Mouse (Mus musculus) macrophage (primary cell): ENCODE measurements around the gene Vmn2r29. TPM values are rescaled to one million over a fixed set of nuclear protein-coding genes. Genes with fewer than 3 reads are reported as not detected.
A peak's percentile ranks its signal among the peaks of the same experiment; 100 is the strongest.
"Not testable (repeated sequence)": the region's sequence is repeated elsewhere in the genome, so short reads cannot be mapped to it uniquely, and the experiment has no call there.

Experiments used
- H3K27ac ChIP-seq: fragments of 350-480 bp; formaldehyde crosslinking; 2 replicates; pipeline ENCODE4 v1.9.0; 2021
- H3K36me3 ChIP-seq: fragments of 350-480 bp; formaldehyde crosslinking; 2 replicates; pipeline ENCODE4 v1.9.0; 2021; ENCODE audit errors: inconsistent target
- H3K4me3 ChIP-seq: fragments of 350-480 bp; formaldehyde crosslinking; 2 replicates; pipeline ENCODE4 v1.9.0; 2021; ENCODE audit errors: inconsistent target
- H3K79me2 ChIP-seq: fragments of 350-480 bp; formaldehyde crosslinking; 2 replicates; pipeline ENCODE4 v1.9.0; 2021; ENCODE audit errors: inconsistent target
- WGBS: methylation state at CpG from one replicate; pipeline ENCODE4 v1.1.7; 2026; ENCODE audit warnings: inconsistent platforms; ENCODE audit not compliant: missing documents; 5-methylcytosine and 5-hydroxymethylcytosine counted together
- polyA plus RNA-seq: library from polyadenylated mRNA; stranded (reverse); fragments of 250-400 nt; gene quantifications from 3 replicates; pipeline ENCODE4 v1.2.4, GENCODE M21; 2018; ENCODE audit warnings: inconsistent platforms
- total RNA-seq, 78 experiments: library from RNA; depleted of rRNA; stranded (reverse); fragments of 250-400 nt; gene quantifications; 1 replicate in 9 of 78; 2 replicates in 24 of 78; 3 replicates in 43 of 78; 4 replicates in 2 of 78; pipeline ENCODE4 v1.2.4; 2018; ENCODE audit warnings: inconsistent platforms in 56 of 78

The Vmn2r29 gene
- total RNA-seq (2018; cell fraction: chromatin; rRNA removed): 1 to 10 TPM in 23 of 26 experiments, under 1 TPM in 3; 0.41 to 6.8 (median 2.6) TPM
- total RNA-seq (2018; cell fraction: cytosol; rRNA removed): under 1 TPM in 13 of 26 experiments, not detected in 13; 0.06 to 0.35 (median 0.18) TPM
- 1 to 10 TPM in 18 of 26 experiments, under 1 TPM in 5, not detected in 3; 0.23 to 4.3 (median 1.7) TPM for total RNA-seq (2018; cell fraction: nucleus; rRNA removed)
- polyA plus RNA-seq: 0.50 TPM in 1 of 3 replicates, not detected in the others

DNA sequence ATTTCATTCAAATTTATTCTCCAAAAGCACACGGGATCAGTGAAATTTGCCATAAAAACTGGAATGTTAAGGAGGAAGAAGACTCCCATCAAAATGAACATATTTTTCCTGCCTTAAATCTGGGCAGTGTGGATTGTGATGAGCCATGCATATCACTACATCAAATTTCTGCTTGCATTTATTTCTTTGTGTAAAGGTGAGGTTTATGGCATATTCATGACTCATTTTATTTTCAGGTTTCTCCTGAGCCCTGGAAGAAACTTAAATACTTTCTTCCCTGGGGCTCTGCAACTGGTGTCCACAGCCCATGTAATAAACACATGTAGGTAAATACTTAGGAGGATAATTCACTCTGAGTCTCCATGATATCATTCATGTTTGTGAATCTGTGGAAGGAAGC is at the start of gene Vmn2r29:
Gene Vmn2r29 (minus strand): TSS at position 101 of the 400 bp plus-strand sequence.
- H3K4me3 ChIP-seq, H3K79me2 ChIP-seq: not testable (repeated sequence)

DNA sequence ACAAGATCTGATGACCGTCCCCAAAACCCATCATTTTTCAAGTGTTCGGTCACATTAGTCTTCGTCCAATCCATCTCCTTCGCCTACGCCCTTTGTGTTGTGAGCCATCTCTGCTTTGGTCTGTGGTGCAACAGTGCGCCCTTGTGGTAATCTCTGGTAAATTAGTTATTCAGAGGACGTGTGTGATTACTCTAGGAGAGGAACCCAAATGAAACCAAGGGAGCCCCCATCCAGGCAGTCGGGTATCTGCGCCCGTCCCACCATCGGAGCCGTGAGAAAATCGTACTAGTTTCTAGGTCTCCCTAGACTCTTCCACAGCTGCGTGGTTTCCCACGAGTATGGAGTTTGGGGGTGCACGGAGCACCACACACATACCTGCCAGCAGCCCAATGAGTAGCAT is 48.5 kb upstream of the Vmn2r29 start:
- 69% methylated on average over 16 of the region's 16 CpGs for WGBS
- Histone ChIP-seq H3K4me3 (no peak overlapping the region), H3K36me3 (peaks cover 32% of the 10 kb centered on the region), H3K27ac (no peak overlapping the region), H3K79me2 (peaks cover 8% of the 10 kb centered on the region; the same call in 1 of the 2 replicates)

More for the DNA sequence above, at the start of gene Vmn2r29:
- H3K27ac ChIP-seq, H3K36me3 ChIP-seq: not testable (repeated sequence)
- no CpG with 5 or more reads among the region's 1 CpGs for WGBS

DNA sequence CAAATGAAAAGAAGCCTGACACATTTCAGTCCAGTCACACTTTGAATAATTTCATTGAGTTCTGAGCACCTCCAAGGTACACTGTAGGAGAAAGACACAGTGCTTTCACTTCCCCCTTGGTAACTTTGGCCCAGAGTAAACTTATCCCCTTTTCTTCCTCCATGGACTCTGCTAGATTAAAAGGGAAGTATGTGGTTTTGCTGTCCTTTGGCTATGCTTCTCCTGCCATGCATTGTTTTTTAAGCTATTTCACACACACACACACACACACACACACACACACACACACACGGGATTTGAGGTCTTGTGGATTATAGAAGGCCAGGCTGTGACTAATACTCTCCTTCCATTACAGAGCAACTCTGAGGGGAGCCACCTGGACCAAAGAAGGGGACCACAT is 34.3 kb upstream of the Vmn2r29 start:
- Histone ChIP-seq H3K27ac (peak overlapping the region; percentile 31), H3K36me3 (peaks cover 26% of the 10 kb centered on the region), H3K4me3 (no peak overlapping the region), H3K79me2 (no peaks in the 10 kb centered on the region)
- no CpG with 5 or more reads among the region's 1 CpGs for WGBS

DNA sequence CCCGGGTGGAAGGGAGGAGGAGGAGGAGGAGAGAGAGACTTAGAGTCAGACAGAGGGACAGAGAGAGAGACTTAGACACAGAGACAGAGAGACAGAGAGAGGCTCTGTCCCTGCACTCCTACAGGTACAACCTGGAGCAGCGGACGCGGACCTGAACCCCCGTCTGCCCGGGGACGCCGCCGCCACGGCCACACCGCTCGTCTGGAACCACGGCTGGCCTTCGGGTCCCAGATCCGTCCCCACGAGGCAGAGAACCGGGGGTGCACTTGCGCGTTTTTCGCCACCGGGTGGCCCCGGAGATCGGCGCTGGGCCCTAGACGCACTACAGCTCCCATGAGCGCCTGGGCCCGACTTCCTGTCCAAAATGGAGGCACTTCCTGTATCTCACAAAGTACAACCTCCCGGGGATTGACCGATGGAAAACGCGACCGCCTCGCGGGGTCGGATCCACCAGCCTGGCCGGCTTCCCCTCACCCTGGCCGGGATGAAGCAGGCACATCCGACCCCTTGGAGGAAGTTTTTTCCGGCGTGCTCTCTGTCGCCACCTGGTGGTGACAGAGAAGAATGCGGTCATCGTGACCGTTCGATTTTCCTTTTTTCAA is 30.9 kb upstream of the Vmn2r29 start, which contains the start of gene Gm45844:
Gene Gm45844 (minus strand): TSS at position 324 of the 602 bp plus-strand sequence.
- H3K36me3 ChIP-seq, H3K27ac ChIP-seq, H3K79me2 ChIP-seq: not testable (repeated sequence)
- H3K4me3 ChIP-seq: peak within 1 kb of the TSS; percentile 17; the same call in 1 of the 2 replicates
- WGBS: 23% methylated on average over 44 of the region's 45 CpGs

DNA sequence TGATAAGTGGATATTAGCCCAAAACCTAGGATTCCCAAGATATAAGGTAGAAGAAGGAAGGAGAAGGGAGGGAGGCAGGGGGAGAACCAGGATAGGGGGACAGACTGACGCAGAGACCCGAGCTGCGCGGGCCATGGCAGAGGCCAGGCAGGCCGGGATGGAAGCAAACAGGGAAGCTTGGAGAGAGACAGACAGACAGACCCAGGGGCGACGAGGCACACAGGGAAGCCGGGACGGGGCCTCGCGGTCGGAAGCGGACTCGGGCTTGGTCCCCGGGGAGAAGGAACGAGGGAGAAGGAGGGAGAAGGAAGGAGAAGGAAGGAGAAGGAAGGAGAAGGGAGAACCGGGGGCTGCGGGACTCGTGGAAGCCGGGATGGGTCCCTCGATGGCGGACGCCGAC is 30.4 kb upstream of the Vmn2r29 start:
- 41% methylated on average over 17 of the region's 24 CpGs for WGBS

DNA sequence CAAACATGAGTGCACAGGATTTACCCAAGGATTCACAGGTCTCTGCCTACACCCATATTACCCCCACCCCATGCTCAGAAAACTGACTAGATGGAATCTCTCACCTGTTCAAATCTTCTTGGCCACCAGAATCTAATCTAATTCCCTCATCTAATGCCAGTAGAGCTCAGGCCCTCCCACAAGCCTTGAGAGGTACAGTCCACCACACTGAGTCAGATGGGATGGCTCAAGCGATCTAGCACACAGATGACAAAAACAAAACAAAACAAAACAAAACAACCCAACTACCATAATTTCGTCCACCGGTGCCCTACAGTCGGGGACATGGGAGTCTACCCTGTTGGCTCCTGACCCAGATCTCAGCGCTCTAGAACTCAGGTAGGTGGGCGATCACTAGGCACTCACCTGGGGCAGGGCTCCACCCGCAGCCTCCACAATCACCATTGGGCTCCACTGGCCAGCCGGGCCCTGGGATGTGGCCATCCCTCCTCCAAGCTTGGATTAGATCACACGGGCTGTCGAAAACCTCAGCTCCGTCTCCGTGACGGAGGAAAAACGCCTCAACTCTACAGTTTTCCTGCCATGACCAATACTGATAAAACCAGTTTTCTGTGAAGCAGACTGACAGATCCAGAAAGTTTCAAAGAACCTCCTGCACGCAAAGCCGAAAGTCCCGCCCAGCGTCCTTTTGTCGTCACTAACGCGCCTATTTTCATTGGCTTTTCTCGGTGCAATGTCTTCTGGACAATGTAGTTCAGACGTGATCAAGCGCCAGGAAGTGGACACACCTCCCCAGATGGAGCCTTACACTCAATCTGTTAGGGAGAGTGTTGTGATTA is 37.6 kb downstream of the Vmn2r29 start, which contains the start of gene Zfp772:
Gene Zfp772 (minus strand): TSS at position 686 of the 839 bp plus-strand sequence.
- peak within 1 kb of the TSS; percentile 67 for H3K4me3 ChIP-seq
- H3K27ac ChIP-seq, H3K79me2 ChIP-seq, H3K36me3 ChIP-seq: not testable (repeated sequence)
- 2% methylated on average over 21 of the region's 24 CpGs for WGBS

More for the DNA sequence above, 30.4 kb upstream of the Vmn2r29 start:
- H3K4me3 ChIP-seq: peak overlapping the region; percentile 17; the same call in 1 of the 2 replicates
- not testable (repeated sequence) for H3K27ac ChIP-seq, H3K79me2 ChIP-seq, H3K36me3 ChIP-seq

DNA sequence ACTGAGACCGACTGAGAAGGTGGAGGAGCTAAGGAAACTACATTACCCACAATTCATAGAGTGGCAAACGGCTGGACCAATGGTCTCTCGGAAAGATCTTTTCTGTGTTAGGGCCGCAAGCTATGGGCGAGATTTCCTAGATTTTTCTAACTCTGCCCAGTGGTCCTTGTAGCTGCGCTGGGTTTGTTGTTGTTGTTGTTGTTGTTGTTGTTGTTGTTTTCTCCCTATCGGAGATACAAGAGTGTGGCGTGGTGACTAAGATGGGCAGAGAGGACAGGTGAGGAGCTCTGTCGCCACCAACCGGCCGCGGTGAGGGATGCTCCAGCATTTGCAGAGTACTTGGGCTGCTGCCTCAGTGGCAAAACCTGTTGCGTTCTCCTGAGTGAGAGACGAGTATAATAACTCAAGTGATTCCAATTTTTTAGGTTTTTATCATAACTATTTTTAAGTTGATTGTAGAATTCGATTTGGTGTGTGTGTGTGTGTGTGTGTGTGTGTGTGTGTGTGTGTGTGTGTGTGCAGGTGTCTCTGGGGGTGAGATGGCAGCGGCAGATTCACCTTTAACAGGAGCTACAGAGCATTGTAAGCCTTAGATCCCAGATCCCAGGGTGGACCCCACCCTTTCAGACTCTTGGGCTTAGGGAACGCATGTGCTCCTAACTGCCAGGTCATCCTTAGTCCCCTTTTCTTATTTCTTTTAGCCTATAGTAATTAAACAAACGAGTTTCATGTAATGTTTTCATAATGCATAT is 58.8 kb downstream of the Vmn2r29 start:
- 11% methylated on average over 18 of the region's 18 CpGs for WGBS
- H3K79me2 ChIP-seq: no peaks in the 10 kb centered on the region
- H3K4me3 ChIP-seq: peak overlapping the region; percentile 31
- no peak overlapping the region for H3K27ac ChIP-seq
- no peaks in the 10 kb centered on the region for H3K36me3 ChIP-seq

DNA sequence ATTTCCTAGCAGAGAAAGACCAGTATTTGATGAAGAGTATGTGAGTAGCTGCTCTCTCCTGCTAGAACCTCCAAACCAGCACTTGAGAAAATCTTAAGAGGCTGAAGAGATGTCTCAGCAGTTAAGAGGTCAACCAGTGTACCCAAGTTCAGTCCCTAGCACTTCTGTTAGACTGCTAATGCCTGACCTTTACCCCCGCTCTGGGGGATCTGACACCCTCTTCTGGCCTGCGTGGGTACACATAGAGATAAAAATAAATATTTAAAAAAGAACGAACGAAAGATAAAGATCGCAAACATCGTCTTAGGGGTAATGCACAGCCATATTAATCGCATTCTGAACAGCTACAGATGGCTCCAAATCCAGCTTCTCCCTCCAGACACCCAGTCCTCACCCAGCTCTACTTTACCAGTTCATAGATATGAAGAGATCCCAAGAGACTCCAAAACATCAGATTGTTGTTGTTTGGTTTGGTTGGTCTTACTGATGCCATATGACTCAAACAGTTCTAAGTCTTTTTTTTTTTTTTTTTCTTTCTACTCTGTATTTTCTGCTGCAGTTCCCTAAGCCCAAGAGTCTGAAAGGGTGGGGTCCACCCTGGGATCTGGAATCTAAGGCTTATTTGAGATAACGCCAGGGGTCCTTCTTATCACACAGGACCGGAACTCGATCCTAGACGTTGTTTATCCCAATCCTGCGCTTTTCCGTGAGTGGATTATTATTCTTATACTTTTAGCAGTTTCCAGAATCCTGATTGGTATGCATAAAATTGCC is 59.5 kb downstream of the Vmn2r29 start:
- Histone ChIP-seq H3K4me3 (peak overlapping the region; percentile 31; the same call in 1 of the 2 replicates), H3K79me2 (no peaks in the 10 kb centered on the region), H3K27ac (no peak overlapping the region), H3K36me3 (no peaks in the 10 kb centered on the region)
- 42% methylated on average over 13 of the region's 13 CpGs for WGBS

DNA sequence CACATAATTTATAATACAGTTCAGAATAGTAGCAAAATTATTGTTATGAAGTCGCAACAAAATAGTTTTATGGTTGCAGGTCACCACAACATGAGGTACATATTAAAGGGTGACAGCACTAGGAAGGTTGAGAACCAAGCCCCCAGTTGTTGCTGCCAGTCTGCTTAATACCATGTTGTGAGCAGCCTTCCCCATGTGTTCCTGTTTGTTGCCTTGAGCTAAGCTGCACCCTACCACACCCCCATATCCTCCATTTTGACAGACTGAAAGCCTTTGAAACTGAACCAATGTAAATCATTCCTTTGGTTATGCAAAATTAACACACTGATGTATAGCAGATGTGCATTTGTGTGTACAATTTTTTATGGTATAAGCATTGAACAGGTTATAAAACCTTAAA is 61.2 kb downstream of the Vmn2r29 start:
- Histone ChIP-seq H3K79me2 (no peaks in the 10 kb centered on the region), H3K36me3 (peaks cover 11% of the 10 kb centered on the region; the same call in 1 of the 2 replicates), H3K4me3 (no peak overlapping the region), H3K27ac (no peak overlapping the region)
- 100% methylated on average over 1 of the region's 1 CpGs for WGBS

Other genes with a start within 250 kb of the Vmn2r29 start
- gene Zfp954, start 125.8 kb downstream of the Vmn2r29 start, polyA plus RNA-seq: 7.1 to 9.2 TPM (median 8.7 TPM) in 3 replicates
- gene Zfp773, start 110.6 kb downstream of the Vmn2r29 start, polyA plus RNA-seq: 0.58 to 1.2 TPM (median 0.62 TPM) in 3 replicates
- gene Zfp418, start 76.0 kb downstream of the Vmn2r29 start, polyA plus RNA-seq: 1.4 to 3.5 TPM (median 1.5 TPM) in 3 replicates
- 1.7 to 2.5 TPM (median 2.1 TPM) in 3 replicates for gene Zfp772, start 37.3 kb downstream of the Vmn2r29 start, polyA plus RNA-seq
- gene Gm45844, start 31.0 kb upstream of the Vmn2r29 start, polyA plus RNA-seq: 1.1 to 1.8 TPM (median 1.2 TPM) in 3 replicates
- 32.2 to 39.5 TPM (median 37.0 TPM) in 3 replicates for gene Clcn4, start 53.5 kb upstream of the Vmn2r29 start, polyA plus RNA-seq
- gene Vmn2r30, start 90.3 kb upstream of the Vmn2r29 start, polyA plus RNA-seq: not detected in 3 replicates
- not detected in 3 replicates for gene Gm45783, start 127.2 kb upstream of the Vmn2r29 start, polyA plus RNA-seq
- gene Vmn2r31, start 152.4 kb upstream of the Vmn2r29 start, polyA plus RNA-seq: not detected in 3 replicates
- not detected in 3 replicates for gene Vmn2r32, start 232.7 kb upstream of the Vmn2r29 start, polyA plus RNA-seq